Mouse (Mus musculus) cerebellum, adult 2 months (tissue): ENCODE results near the gene Zfp867.

Experiments
- CTCF ChIP-seq: fragments of 200-500 bp; IDR thresholded peaks from 2 replicates; pipeline ENCODE4 v1.5.1; 2011; ENCODE audit warnings: low read depth, mild to moderate bottlenecking, control low read depth, low read length, moderate library complexity, borderline replicate concordance; ENCODE audit not compliant: insufficient read depth
- POLR2A ChIP-seq: fragments of 200-500 bp; IDR thresholded peaks from 2 replicates; pipeline ENCODE4 v1.6.1; 2011; ENCODE audit warnings: low read length, control low read depth, borderline replicate concordance; ENCODE audit not compliant: insufficient read depth

DNA sequence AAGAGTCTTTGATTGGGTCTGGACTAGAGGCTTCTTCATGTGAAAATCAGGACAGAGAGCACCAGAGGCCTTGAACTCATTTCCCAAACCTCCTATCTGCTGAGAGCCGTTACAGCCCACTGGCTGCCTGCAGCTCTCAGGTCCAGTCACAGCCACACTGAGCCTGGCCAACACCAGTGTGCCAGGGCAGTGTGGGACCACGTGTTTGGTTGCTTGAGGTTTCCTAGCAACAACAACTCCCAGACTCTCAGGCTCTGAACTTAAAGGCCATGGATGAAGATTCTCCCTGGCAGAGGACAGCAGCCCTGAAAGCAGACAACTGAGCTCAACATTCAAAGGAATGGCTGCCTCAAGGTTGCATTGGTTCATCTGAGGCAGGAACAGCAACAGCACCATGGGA, 13.4 kb upstream of the Zfp867 start:
- TF ChIP-seq CTCF (no peak), POLR2A (no peak)
